Comparison of ENCODE assay signal across 14 mouse cellular contexts in the genomic region with DNA sequence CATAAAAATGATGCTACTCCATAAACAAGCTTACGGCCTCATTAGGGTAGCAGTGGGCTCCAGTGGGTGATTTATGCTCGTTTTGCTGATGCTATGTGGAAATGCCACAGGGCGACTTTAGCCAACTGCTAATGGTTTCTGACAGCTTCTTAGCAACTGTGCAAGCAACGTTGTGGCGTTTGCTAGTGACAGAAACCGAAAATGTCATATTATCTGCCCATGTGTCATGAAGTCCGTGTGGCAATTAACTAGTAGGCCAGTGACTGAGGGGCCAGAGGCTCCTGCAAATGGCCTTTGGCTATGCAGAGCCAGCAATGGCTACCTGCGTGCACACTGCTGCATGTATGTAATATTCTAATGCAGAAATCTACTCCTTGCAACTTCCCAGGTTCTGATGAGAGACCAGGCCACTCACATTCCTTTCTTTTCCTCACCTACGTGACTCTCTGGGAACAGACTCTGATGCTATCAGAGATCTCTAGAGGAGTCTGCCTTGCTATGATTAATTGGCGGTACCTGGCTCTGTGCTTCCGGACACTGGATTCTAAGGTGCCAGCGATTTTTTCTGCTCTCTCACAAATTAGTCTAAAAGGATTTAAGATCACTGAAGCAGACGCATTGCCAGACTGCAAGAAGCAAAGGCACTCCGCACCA.
DNase-seq lines count a peak whose midpoint lies in the region; ATAC-seq lines count a peak whose summit lies in the region.
"Had no signal": no experiment of that assay in that cellular context is flagged by ENCODE, and none has a peak within 500 bp of the region (broad histone marks: within the 10 kb centered on the region; RNA-seq: fewer than 3 reads in every experiment).

No protein-coding gene starts in this region.

- intact Hi-C loops in heart, postnatal 25 days (cut with DNase I) = no loop called here

- no peak overlapping the region for H3K4me3 ChIP-seq in heart, embryonic 14.5 days (ENCODE audit: control insufficient read depth in 1 of 2, insufficient read depth in 1 of 2, low read depth in 1 of 2, low read length in 2 of 2)
- no peak overlapping the region for H3K4me3 ChIP-seq in embryonic facial prominence, embryonic 11.5 days (ENCODE audit: low read depth, low read length)
- H3K4me3 ChIP-seq in midbrain, embryonic 16.5 days (ENCODE audit: low read depth, low read length) = no peak overlapping the region
- H3K4me3 ChIP-seq: layer of hippocampus, adult 2 months; lung, embryonic 15.5 days had no signal

- H3K4me2 ChIP-seq in heart, embryonic 14.5 days (ENCODE audit: low read length) = no peak overlapping the region
- no peak overlapping the region for H3K4me2 ChIP-seq in embryonic facial prominence, embryonic 11.5 days (ENCODE audit: low read depth, low read length)
- H3K4me2 ChIP-seq in midbrain, embryonic 16.5 days (ENCODE audit: low read length) = no peak overlapping the region
- H3K4me2 ChIP-seq: lung, embryonic 15.5 days had no signal

- peaks cover 1% of the 10 kb centered on the region; the same call in 1 of the 2 replicates for H3K36me3 ChIP-seq in heart, embryonic 14.5 days (ENCODE audit: control insufficient read depth, insufficient read depth, low read length)
- no peaks in the 10 kb centered on the region for H3K36me3 ChIP-seq in embryonic facial prominence, embryonic 11.5 days (replicated peaks; ENCODE audit: control insufficient read depth, insufficient read depth, low read depth, low read length)
- H3K36me3 ChIP-seq in midbrain, embryonic 16.5 days (ENCODE audit: control insufficient read depth, insufficient read depth, low read length) = no peaks in the 10 kb centered on the region

- H3K4me1 ChIP-seq in heart, embryonic 14.5 days (ENCODE audit: control insufficient read depth in 2 of 2, insufficient read depth in 2 of 2, low read length in 2 of 2) = peaks cover 32 to 67% of the 10 kb centered on the region in 2 experiments
- peaks cover 14% of the 10 kb centered on the region for H3K4me1 ChIP-seq in embryonic facial prominence, embryonic 11.5 days (ENCODE audit: control insufficient read depth, insufficient read depth, low read length)
- peaks cover 27% of the 10 kb centered on the region for H3K4me1 ChIP-seq in midbrain, embryonic 16.5 days (ENCODE audit: control insufficient read depth, insufficient read depth, low read length)

- no peak for DNase-seq in heart, postnatal 25 days (ENCODE audit: low spot score)
- DNase-seq in MN1 (ENCODE audit: low spot score) = peak; percentile 34
- DNase-seq in embryonic facial prominence, embryonic 11.5 days (ENCODE audit: low spot score) = peak; percentile 21
- DNase-seq in layer of hippocampus, adult 9-11 months = no peak
- no peak for DNase-seq in T-cell, adult 2 months (ENCODE audit: low spot score)
- DNase-seq: spleen, adult 18-20 months; thymus, postnatal 4 days had no signal

- 55% methylated on average over 14 of the region's 14 CpGs for WGBS in heart, embryonic 14.5 days
- WGBS in embryonic facial prominence, embryonic 11.5 days = 43% methylated on average over 14 of the region's 14 CpGs
- 50% methylated on average over 14 of the region's 14 CpGs for WGBS in midbrain, embryonic 16.5 days

- no peaks in the 10 kb centered on the region for H3K9me3 ChIP-seq in heart, embryonic 14.5 days (ENCODE audit: control insufficient read depth, low read length)
- H3K9me3 ChIP-seq in embryonic facial prominence, embryonic 11.5 days (replicated peaks; ENCODE audit: control insufficient read depth, low read length) = no peaks in the 10 kb centered on the region
- no peaks in the 10 kb centered on the region for H3K9me3 ChIP-seq in midbrain, embryonic 16.5 days (replicated peaks; ENCODE audit: control insufficient read depth, low read length, poor library complexity, severe bottlenecking)
- H3K9me3 ChIP-seq: lung, embryonic 15.5 days had no signal

- peak overlapping the region; percentile 72 to 80 for H3K27ac ChIP-seq in heart, embryonic 14.5 days (replicated peaks in 1 of 2; ENCODE audit: control insufficient read depth in 1 of 2, insufficient read depth in 1 of 2, low read depth in 2 of 2, low read length in 2 of 2)
- no peak overlapping the region for H3K27ac ChIP-seq in embryonic facial prominence, embryonic 11.5 days (replicated peaks; ENCODE audit: low read depth, low read length)
- H3K27ac ChIP-seq in midbrain, embryonic 16.5 days (ENCODE audit: low read length) = peak overlapping the region; percentile 26; the same call in 1 of the 2 replicates
- H3K27ac ChIP-seq: layer of hippocampus, adult 2 months; lung, embryonic 15.5 days had no signal

- ATAC-seq in heart, embryonic 14.5 days (ENCODE audit: insufficient number of reproducible peaks, insufficient read depth, low FRiP score, low read depth) = no peak
- no peak for ATAC-seq in embryonic facial prominence, embryonic 11.5 days (replicated peaks; ENCODE audit: insufficient number of reproducible peaks, low FRiP score, low TSS enrichment, low read depth)
- peak; percentile 63 for ATAC-seq in midbrain, embryonic 16.5 days
- ATAC-seq in frontal cortex, adult (ENCODE audit: low TSS enrichment) = no peak
- ATAC-seq: intestine, postnatal 0 days had no signal

- peak overlapping the region; percentile 34; the same call in 1 of the 2 replicates for H3K9ac ChIP-seq in heart, embryonic 14.5 days (ENCODE audit: low read length)
- no peak overlapping the region for H3K9ac ChIP-seq in embryonic facial prominence, embryonic 11.5 days (replicated peaks; ENCODE audit: low read length)
- H3K9ac ChIP-seq in midbrain, embryonic 16.5 days (ENCODE audit: low read depth, low read length) = no peak overlapping the region
- H3K9ac ChIP-seq: lung, embryonic 15.5 days had no signal

- H3K27me3 ChIP-seq in heart, embryonic 14.5 days (ENCODE audit: control insufficient read depth, insufficient read depth, low read length) = no peaks in the 10 kb centered on the region
- H3K27me3 ChIP-seq in embryonic facial prominence, embryonic 11.5 days (ENCODE audit: control insufficient read depth, insufficient read depth, low read length) = no peaks in the 10 kb centered on the region
- H3K27me3 ChIP-seq in midbrain, embryonic 16.5 days (ENCODE audit: control insufficient read depth, insufficient read depth, low read depth, low read length) = no peaks in the 10 kb centered on the region
- H3K27me3 ChIP-seq: CH12.LX; lung, embryonic 15.5 days had no signal

Comparison
In these comparisons a context has a peak if more than half of its experiments do, and no peak if none do; other contexts are left out.
1. DNase-seq: peak in MN1 (single experiment) and embryonic facial prominence, embryonic 11.5 days (single experiment); none in heart, postnatal 25 days (single experiment), layer of hippocampus, adult 9-11 months (single experiment) and T-cell, adult 2 months (single experiment).